Mouse (Mus musculus) heart, embryonic 10.5 days (tissue): ENCODE results near the gene Rrp8. TPM values are rescaled to one million over a fixed set of nuclear protein-coding genes. Genes with fewer than 3 reads are reported as not detected.

Experiments used
- DNase-seq: peaks from one replicate; pipeline ENCODE4 v3.0.0-alpha.2; 2017; ENCODE audit warnings: low spot score
- H3K27ac ChIP-seq: fragments of 300-500 bp; sonication (generic); 2 replicates; pipeline ENCODE4 v1.5.1; 2016; ENCODE audit warnings: mild to moderate bottlenecking
- H3K27me3 ChIP-seq: fragments of 300-500 bp; sonication (generic); 2 replicates; pipeline ENCODE4 v1.6.1; 2016; ENCODE audit warnings: mild to moderate bottlenecking; ENCODE audit not compliant: poor library complexity, insufficient read depth, severe bottlenecking
- H3K36me3 ChIP-seq: fragments of 300-500 bp; sonication (generic); 2 replicates; pipeline ENCODE4 v1.6.1; 2016; ENCODE audit warnings: mild to moderate bottlenecking, moderate library complexity
- H3K4me1 ChIP-seq: fragments of 300-500 bp; sonication (generic); 2 replicates; pipeline ENCODE4 v1.6.1; 2016; ENCODE audit warnings: mild to moderate bottlenecking
- H3K4me3 ChIP-seq: fragments of 300-500 bp; sonication (generic); 2 replicates; pipeline ENCODE4 v1.5.1; 2016; ENCODE audit warnings: mild to moderate bottlenecking, moderate library complexity
- H3K9me3 ChIP-seq: fragments of 300-500 bp; sonication (generic); 2 replicates; pipeline ENCODE4 v1.6.1; 2016; ENCODE audit warnings: mild to moderate bottlenecking, moderate library complexity
- WGBS: fragments of 180-500 bp; shearing (Covaris S2); methylation state at CpG from one replicate; pipeline ENCODE4 v1.1.7; 2016; 5-methylcytosine and 5-hydroxymethylcytosine counted together
- polyA plus RNA-seq: library from polyadenylated mRNA; unstranded; fragments of >200 nt; fragmentation: Nextera tagmentation; extraction: Ambion mirVana; gene quantifications from 2 replicates; pipeline ENCODE4 v1.2.1, GENCODE M21; 2016

The Rrp8 gene
- 30.9 and 40.6 TPM in 2 replicates for polyA plus RNA-seq

DNA sequence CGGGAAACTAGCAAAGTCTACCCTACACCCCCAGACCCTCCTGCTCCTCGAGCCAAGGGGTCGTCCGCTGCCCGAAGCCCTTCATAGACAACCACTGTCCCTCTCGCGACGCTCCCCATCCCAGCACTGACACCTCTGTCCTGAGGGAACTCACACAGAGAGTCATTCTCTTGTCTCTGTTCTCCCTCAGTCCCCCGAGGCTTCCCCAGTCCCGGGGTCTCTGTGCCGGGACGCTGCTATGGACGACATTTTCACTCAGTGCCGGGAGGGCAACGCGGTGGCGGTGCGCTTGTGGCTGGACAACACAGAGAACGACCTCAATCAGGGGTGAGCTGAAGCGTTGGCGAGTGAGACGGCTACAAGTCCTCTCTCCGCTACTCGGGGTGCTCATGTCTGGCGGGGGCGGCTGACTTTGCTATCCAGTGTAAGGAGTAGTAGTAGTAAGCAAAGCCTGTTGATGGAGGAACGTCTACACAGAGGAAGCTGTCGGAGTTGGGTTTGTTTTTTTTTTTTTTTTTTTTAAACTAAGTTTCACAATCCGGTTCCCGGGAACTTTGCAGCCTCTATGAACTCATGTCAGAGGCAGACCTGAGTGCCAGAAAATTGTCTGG, at the start of gene Rrp8:
Gene Rrp8, minus strand, starts transcription at position 475 of the 611 bp plus-strand sequence.
- peak within 1 kb of the TSS; percentile 92 for H3K4me3 ChIP-seq
- peaks cover 23% of the 10 kb centered on the region for H3K4me1 ChIP-seq
- no peaks in the 10 kb centered on the region for H3K27me3 ChIP-seq
- peak; percentile 88 for DNase-seq
- under 1% methylated on average over 30 of the region's 30 CpGs for WGBS
- no peaks in the 10 kb centered on the region for H3K9me3 ChIP-seq
- peaks cover 54% of the 10 kb centered on the region for H3K36me3 ChIP-seq
- H3K27ac ChIP-seq: peak within 1 kb of the TSS; percentile 98

DNA sequence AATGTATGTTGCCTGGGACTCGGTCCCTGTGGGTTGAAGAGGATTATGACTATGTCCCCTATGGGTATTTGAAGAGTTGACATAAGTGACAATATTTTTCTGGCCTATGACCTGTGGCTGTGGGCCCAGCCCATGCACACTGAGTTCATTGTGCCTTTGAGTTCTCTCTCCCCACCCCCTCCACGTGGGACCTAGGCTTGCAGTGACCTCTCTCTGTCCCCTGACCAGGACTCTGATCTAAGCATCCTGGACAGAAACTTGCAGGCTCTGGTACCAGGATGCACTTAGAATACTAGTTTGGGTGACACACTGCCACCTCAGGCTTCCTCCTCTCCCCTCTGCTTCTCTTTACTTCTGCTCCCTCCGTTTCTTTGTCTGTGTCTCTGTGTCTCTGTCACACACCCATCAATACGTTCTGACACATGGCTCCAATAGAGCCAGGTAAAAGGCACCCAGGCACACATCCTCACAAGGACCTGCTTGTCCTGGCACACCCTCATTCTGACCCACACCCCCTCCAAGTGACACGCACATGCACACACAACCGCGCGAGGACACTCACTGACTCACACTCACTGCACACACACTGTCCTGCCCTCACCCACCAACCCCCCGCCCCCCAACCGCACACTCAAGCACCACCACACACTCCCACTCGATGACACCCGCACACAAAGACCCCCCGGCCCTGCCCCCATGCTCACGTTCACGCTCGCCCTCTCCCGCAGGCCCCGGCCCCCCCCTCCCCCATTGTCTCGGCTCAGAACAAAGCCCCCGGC, 49.5 kb upstream of the Rrp8 start:
- Histone ChIP-seq H3K4me3 (peak overlapping the region; percentile 81), H3K27me3 (peaks cover 27% of the 10 kb centered on the region), H3K36me3 (peaks cover 2% of the 10 kb centered on the region), H3K4me1 (peaks cover 28% of the 10 kb centered on the region), H3K9me3 (no peaks in the 10 kb centered on the region), H3K27ac (peak overlapping the region; percentile 92)
- DNase-seq: no peak
- WGBS: 10% methylated on average over 19 of the region's 20 CpGs

DNA sequence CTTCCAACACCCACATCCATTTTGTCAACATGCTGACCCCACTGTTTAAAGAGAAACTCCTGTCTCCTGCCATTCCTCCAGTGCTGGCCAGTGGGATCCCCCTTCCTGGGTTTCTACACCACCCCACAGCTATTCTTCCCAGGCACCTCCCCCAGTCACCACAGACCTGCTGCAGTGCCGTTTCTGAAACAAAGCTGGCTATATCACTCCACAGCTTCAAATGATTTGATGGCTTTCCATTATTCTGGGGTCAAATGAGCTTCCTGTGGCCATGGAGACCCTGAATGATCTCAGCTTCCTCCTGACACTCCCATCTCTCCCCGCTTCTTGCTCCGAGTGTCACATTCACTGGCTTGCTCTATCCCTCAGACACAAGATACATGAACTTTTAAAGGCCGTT, 47.4 kb upstream of the Rrp8 start:
- no peak overlapping the region for H3K27ac ChIP-seq
- DNase-seq: no peak
- H3K4me3 ChIP-seq: no peak overlapping the region
- H3K4me1 ChIP-seq: peaks cover 28% of the 10 kb centered on the region
- H3K9me3 ChIP-seq: no peaks in the 10 kb centered on the region
- H3K27me3 ChIP-seq: peaks cover 26% of the 10 kb centered on the region
- 49% methylated on average over 4 of the region's 4 CpGs for WGBS
- peaks cover 10% of the 10 kb centered on the region for H3K36me3 ChIP-seq

DNA sequence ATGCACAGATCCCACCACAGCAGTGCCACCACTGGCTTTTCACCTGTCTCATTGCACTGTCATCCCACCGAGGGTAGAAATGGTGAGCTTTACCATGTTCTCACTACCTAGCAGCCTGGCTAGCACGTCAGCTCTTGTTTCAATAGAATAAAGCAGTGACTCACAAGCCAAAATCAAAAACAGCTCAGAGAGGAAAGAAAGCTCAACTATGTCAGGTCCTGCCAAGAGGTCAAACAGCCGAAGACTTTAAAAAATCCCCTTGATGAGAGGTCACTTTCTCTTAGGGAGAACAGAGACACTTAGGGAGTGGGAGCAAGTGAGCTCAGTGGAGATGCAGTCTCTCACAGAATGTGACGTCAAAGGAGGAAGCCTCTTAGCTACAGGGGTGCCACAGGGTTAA, 46.7 kb upstream of the Rrp8 start:
- Histone ChIP-seq H3K27ac (no peak overlapping the region), H3K36me3 (peaks cover 10% of the 10 kb centered on the region), H3K27me3 (peaks cover 19% of the 10 kb centered on the region), H3K4me1 (peaks cover 34% of the 10 kb centered on the region), H3K4me3 (no peak overlapping the region), H3K9me3 (no peaks in the 10 kb centered on the region)
- 44% methylated on average over 4 of the region's 4 CpGs for WGBS
- DNase-seq: no peak

DNA sequence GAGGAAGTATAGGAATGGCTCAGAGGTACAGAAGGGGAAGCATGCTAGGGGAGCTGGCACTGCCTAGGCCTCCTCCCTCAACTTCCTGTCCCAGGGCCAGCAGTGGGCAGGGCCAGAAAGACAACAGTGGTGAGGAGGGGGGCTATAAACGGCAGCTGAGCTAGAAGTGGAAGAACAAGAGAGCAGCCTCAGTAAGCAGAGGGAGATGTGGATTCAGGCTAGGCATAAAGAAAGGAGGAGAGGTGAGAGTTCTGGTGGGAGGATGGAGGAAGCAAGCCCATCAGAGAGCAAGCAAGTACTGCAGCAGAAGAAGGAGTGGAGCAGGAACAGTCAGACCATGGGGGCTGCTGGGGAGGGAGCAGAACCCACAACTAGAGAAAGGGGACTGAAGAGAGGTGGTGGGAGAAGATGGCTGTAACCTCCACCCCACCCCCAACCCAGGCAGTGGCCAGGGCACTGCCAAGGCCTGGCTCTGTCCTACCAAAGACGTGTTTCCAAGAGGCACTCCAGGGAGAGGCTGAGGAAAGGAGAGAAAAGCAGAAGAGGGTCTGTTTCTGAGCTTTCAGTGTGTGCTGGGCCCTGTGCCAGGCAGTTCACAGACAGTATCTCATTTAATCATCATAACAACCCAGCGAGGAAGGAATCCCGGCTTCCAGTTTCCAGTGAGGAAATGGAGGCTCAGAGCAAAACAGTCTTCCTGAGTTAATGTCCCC, 41.5 kb upstream of the Rrp8 start:
- Histone ChIP-seq H3K4me3 (peak overlapping the region; percentile 33), H3K27me3 (no peaks in the 10 kb centered on the region), H3K4me1 (peaks cover 24% of the 10 kb centered on the region), H3K27ac (peak overlapping the region; percentile 79), H3K9me3 (no peaks in the 10 kb centered on the region), H3K36me3 (peaks cover 14% of the 10 kb centered on the region)
- WGBS: 24% methylated on average over 4 of the region's 4 CpGs
- DNase-seq: peak; percentile 75

GRCm38 (mm10) chr7:105777797-105778552, 40.8 kb upstream of the Rrp8 start:
- peaks cover 24% of the 10 kb centered on the region for H3K4me1 ChIP-seq
- 44% methylated on average over 13 of the region's 13 CpGs for WGBS
- H3K27ac ChIP-seq: peak overlapping the region; percentile 79
- H3K4me3 ChIP-seq: peak overlapping the region; percentile 33; the same call in 1 of the 2 replicates
- peaks cover 16% of the 10 kb centered on the region for H3K36me3 ChIP-seq
- H3K27me3 ChIP-seq: no peaks in the 10 kb centered on the region
- DNase-seq: peak; percentile 77
- no peaks in the 10 kb centered on the region for H3K9me3 ChIP-seq

DNA sequence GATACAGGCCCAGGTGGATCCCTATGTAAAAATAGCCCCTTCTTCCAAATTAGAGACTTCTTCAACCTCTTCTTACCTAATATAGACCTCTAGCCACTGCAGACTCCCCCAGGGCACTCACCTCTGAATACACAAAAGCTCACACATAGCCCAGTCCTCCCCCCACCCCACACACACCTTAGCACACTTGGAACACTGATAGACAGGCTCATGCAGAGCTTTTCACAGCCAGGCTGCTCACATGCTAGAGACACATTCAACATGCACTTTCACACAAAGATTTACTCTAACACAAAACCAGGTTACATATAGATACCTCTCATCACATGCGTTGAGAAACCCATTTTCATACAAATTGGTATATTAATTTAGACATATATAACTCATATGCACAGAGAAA, 40.1 kb upstream of the Rrp8 start:
- Histone ChIP-seq H3K36me3 (peaks cover 23% of the 10 kb centered on the region), H3K27me3 (no peaks in the 10 kb centered on the region), H3K9me3 (no peaks in the 10 kb centered on the region), H3K4me1 (peaks cover 24% of the 10 kb centered on the region), H3K27ac (no peak overlapping the region), H3K4me3 (no peak overlapping the region)
- DNase-seq: peak; percentile 53
- 90% methylated on average over 1 of the region's 1 CpGs for WGBS

DNA sequence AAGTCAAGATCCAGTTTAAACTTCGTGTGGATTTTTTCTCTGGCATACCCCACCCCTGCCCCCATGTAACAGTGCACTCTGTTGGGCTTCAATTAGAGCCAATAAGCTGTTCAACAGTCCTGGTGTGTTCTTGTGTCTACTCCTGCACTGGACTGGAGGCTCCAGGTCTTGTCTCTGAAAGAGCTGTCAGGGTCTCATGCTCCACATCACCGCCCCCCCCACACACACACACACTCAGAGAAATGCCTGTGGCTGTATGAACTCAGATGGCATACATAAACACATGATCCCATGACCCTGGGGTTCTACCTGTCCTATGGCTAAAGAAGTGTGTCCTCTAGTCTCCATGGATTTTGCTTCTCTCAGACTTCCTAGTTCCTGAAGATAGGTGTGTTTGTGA, 38.8 kb upstream of the Rrp8 start:
- Histone ChIP-seq H3K9me3 (no peaks in the 10 kb centered on the region), H3K4me3 (no peak overlapping the region), H3K36me3 (peaks cover 30% of the 10 kb centered on the region), H3K27ac (no peak overlapping the region), H3K27me3 (no peaks in the 10 kb centered on the region), H3K4me1 (peaks cover 24% of the 10 kb centered on the region)
- WGBS: 87% methylated on average over 2 of the region's 2 CpGs
- peak; percentile 61 for DNase-seq

GRCm38 (mm10) chr7:105774661-105775060, 37.5 kb upstream of the Rrp8 start:
- H3K27ac ChIP-seq: no peak overlapping the region
- no peaks in the 10 kb centered on the region for H3K27me3 ChIP-seq
- peaks cover 35% of the 10 kb centered on the region for H3K36me3 ChIP-seq
- WGBS: 59% methylated on average over 8 of the region's 8 CpGs
- no peak overlapping the region for H3K4me3 ChIP-seq
- H3K9me3 ChIP-seq: no peaks in the 10 kb centered on the region
- H3K4me1 ChIP-seq: peaks cover 24% of the 10 kb centered on the region
- no peak for DNase-seq

- Histone ChIP-seq H3K4me3 (no peak overlapping the region), H3K27me3 (no peaks in the 10 kb centered on the region), H3K9me3 (no peaks in the 10 kb centered on the region), H3K4me1 (peaks cover 11% of the 10 kb centered on the region), H3K27ac (no peak overlapping the region), H3K36me3 (peaks cover 35% of the 10 kb centered on the region)
- 85% methylated on average over 5 of the region's 5 CpGs for WGBS
- DNase-seq: no peak
Measured at GRCm38 (mm10) chr7:105773041-105773440, 35.9 kb upstream of the Rrp8 start.

GRCm38 (mm10) chr7:105772331-105772730, 35.1 kb upstream of the Rrp8 start:
- Histone ChIP-seq H3K27me3 (no peaks in the 10 kb centered on the region), H3K36me3 (peaks cover 37% of the 10 kb centered on the region), H3K4me3 (no peak overlapping the region), H3K27ac (no peak overlapping the region), H3K4me1 (peaks cover 14% of the 10 kb centered on the region), H3K9me3 (no peaks in the 10 kb centered on the region)
- WGBS: 92% methylated on average over 15 of the region's 15 CpGs
- no peak for DNase-seq

DNA sequence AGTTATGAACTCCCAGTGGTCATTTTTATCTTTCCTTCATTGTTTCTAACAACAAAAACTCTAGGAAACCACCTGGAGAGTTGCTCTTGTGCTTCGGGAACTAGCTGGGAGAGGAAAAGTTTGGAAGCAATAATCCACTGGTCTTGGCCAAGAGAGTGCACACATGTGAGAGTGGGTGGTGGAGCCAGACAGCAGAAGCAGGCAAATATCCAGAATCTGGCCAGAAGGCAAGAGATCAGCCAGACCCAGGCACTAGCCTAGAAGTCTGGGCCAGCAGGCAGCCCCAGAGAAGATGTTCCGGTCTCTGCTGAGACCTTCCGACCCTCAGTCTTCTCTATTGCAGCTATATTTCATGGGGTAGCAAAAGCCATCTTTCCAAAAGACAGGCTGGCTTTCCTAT, 32.8 kb upstream of the Rrp8 start:
- H3K4me3 ChIP-seq: no peak overlapping the region
- H3K27ac ChIP-seq: no peak overlapping the region
- 87% methylated on average over 3 of the region's 3 CpGs for WGBS
- DNase-seq: no peak
- H3K9me3 ChIP-seq: no peaks in the 10 kb centered on the region
- H3K4me1 ChIP-seq: peaks cover 14% of the 10 kb centered on the region
- H3K36me3 ChIP-seq: peaks cover 47% of the 10 kb centered on the region
- H3K27me3 ChIP-seq: peaks cover 6% of the 10 kb centered on the region; the same call in 1 of the 2 replicates
